Mouse (Mus musculus): ENCODE measurements around the gene Phb.

Phb gene
- long read RNA-seq, experiment 1, transcript Phb-204 (7 exons, 1,799 nt) = major isoform, 467 of 498 reads
- long read RNA-seq, experiment 1, partial matches to known transcripts = 10 of 498 reads
- long read RNA-seq, experiment 1, other reads (novel, unspliced or antisense) = 21 of 498 reads
- long read RNA-seq, experiment 2, transcript Phb-204 (7 exons, 1,799 nt) = major isoform, 608 of 656 reads
- long read RNA-seq, experiment 2, partial matches to known transcripts = 28 of 656 reads
- long read RNA-seq, experiment 2, other reads (novel, unspliced or antisense) = 19 of 656 reads

DNA sequence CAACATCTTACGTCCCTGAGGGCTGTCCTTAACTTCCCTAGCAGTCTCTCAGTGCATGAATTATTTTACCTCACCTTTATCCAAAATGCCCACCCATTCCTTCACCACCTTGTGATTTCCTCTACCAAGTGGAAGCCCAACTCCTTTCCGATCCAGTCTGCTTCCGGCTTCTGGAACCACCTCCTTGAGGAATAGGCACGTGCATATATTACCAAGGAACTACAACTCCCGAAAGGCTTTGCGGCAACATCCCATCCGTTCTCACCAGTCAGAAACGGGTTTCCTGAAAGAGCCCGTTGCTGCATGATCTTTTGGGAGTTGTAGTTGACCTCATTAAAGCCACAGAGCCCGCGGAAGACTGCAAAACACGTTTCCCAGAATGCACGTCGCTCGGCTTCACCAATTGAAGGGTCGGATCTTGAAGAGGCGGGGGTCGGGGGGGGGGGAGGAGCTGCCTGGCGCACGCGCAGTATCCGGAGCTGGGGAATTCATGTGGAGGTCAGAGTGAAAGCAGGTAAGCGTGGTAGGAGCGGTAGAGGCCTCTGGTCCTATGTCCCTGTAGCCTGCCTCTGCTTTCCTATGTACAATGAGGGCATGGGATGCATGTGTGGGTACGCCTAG lies at the start of gene Phb:
Gene Phb (plus strand): TSS at position 429 of the 621 bp plus-strand sequence.
- intact Hi-C loops (cut with DNase I) = no loop called here

DNA sequence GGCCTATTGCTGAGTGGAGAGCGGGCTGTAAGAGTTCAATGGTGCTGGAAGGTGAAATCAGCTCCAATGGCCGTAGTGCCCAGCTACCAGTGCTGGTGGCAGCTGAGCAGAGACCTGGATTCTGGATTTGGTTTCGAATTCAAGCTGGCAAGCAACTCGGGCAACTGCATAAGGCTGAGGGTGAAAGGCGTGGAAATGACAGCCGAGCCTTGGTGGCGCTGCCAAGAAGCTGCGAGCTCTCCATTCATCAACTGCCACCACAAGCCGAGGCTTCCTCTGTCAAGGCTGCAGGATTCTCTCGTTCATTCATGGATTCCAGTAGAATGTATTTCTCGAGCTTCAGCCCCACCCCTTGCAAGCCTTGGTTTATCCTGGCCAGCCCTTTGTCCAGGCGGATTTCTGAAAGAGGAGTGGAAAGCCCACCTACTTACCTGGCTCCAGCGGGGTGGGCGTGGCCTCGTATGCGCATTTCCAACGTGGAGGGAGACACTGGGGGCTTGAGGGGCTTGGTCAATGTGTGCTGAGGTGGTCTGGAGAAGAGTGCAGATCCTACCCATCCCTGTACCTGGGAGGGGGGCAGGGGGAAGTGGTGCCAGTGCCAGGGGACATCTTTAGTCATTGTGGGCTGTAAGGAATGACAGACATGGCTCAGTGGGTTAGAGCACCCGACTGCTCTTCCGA lies 48.8 kb upstream of the Phb start:
- intact Hi-C loops (cut with DNase I) = no loop called here

DNA sequence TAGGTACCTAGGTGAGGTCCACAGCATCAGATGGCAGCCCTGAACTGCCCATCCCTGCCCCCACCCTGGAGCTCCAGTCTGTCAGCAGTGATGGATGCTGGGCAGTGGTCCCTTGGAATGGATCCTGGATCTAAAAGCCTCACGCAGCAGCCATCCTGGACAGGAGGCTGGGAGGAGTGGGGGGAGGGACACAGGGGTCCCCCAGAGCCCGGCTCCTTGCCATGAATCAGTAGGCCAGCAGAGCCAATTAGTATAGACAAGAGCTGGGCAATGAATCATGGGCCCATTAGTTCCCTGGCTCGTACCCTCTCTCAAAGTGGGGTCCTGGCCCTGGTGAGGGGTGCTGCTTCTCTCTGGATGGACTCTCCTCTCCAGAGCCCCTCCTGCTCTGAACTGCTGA lies 47.7 kb upstream of the Phb start:
- intact Hi-C loops (cut with DNase I) = no loop called here

DNA sequence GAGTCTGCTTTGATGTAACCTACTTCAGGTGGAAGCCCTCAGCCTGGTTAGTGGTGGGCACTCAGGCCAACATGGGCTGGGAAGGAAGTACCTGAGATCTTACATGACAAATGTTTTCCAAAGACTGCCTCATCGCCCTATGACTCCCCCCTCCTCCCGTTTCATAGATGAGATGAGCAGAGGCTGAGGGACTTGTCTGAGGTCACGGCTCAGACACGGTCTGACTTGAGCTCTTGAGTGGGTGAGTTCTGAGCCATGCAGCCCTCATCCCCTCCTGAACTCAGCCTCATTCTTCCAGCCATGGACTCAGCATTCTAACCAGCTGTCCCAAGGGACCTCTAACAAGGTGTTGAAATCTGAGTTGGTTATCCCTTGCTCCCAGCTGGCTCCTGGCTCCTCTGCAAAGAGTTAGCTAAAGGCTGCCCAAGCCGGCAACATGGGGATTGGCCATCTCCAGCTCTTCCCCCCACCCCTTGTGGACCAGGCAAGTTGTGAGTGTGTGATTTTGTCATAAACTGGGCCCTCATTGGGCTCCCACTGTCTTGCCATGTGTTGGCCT lies 46.8 kb upstream of the Phb start:
- intact Hi-C loops (cut with DNase I) = no loop called here

DNA sequence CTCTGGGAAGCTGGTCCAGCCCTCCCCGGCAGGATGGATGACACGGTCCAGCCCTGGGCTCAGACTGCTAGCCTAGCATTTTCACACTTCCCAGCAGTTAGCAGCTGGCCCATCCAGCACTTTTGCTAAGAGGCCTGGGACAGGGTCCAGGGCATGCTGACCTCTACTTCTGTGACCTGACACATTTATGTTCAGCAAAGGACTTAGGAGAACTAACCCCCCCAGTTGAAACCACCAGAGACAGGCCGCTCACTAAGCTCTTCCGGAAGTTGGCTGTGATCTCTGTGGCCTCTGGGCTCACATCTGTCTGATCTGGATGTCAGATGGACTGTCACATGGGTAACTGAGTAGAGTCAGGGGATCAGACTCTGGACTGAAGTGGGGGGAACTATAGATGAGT lies 45.7 kb upstream of the Phb start:
- intact Hi-C loops (cut with DNase I) = no loop called here

DNA sequence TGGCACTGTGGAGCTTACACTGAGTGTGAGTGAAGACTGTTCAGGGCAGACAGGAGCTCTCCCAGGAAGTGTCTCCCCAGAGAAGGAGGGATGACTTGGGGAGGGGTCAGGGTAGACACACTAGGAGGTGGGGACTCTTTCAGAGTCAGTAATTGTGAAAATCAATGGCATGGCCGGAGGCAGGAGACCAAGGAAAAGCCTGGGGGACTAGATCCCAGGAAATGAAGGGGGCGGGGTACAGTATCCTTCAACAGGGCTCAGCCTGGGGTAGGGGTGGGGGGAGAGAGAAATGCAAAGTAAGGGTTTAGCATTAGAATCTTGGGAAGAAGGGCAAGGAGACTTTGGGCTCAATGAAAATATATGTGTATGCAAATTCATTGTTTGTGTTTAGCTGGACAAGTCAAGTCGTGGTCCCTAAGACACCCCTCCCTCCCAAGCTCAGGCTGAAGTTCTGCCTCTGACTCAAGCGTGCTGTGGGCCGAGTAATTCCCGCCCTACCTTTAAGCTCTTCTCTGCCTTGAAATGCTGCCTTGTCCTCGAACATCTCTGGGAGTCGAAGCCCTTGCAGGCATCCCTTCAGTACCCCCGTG lies 45.1 kb upstream of the Phb start:
- intact Hi-C loops (cut with DNase I) = no loop called here

DNA sequence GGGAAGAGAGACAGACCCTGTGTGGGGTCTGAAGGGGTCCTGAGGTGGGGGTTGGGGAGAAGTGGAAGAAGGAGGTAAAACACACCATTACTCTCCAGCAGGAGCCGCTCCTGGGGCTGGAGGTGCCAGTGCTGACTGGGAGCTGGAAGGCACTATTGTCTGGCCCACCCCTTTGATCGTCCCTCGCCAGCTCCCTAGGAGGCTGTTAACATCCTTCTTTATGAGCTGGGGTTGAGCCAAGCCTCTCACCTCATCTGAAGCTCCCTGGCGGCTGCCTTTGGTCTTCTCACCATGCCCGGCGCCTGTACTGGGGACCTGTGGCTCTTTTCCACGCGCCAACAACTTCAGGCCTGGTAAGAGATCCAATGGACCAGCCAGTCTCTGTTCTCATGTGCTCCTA lies 44.3 kb upstream of the Phb start:
- intact Hi-C loops (cut with DNase I) = no loop called here

DNA sequence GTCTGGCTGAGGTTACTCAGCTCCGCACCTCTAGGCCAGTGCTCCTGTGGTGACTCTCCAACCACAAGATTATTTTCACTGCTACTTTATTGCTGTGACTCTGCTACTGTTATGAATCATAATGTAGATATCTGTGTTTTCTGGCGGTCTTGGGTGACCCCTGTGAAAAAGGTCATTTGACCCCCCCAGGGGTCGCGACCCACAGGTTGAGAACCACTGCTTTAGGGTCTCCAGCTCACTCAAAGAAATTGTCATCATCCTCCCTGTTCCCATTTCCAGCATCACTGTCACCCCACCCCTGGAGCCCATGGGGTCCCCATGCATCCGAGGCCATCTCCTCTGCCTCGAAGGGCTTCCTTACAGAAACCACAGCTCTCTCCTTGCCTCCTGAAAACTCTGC lies 36.2 kb upstream of the Phb start:
- intact Hi-C loops (cut with DNase I) = no loop called here

DNA sequence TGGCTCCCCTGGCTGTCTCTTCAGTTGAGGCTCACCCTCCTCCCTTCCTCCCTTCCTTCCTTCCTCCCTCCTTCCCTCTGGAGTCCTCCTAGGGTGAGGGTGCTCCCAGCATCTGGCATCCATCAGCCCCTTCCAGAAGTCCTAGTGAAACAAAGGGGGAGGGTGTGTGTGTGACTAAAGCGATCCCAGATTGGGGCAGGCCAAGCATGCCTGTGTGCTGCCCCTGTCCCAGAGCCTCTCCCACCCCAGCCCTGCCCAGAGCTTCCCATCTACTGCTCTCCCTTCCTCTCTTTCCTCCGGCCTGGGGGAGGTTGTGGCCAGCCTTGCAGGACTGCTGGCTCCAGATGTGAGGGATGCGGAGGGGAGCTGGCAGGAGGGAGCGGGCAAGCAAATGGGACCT lies 35.5 kb upstream of the Phb start:
- intact Hi-C loops (cut with DNase I) = no loop called here

DNA sequence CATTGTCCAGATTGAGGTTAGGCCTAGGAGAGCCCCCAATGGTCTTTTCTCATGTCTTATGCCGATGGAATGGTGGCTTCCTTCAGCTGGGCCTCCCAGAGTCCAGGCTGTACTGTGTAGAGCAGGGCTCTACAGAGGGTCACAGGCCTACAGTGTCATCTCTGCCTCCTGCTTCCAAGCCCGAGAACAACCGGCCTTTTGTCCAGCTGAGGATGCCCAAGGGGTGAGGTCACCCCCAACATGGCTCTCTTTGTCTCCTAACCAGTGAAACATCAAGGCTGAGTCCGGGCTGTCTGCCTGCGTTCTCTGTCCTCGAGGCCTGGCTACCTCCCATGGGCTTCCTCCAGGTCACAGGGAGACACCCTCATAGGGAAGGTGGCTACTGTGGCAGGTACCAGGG lies 34.3 kb upstream of the Phb start:
- intact Hi-C loops (cut with DNase I) = no loop called here

DNA sequence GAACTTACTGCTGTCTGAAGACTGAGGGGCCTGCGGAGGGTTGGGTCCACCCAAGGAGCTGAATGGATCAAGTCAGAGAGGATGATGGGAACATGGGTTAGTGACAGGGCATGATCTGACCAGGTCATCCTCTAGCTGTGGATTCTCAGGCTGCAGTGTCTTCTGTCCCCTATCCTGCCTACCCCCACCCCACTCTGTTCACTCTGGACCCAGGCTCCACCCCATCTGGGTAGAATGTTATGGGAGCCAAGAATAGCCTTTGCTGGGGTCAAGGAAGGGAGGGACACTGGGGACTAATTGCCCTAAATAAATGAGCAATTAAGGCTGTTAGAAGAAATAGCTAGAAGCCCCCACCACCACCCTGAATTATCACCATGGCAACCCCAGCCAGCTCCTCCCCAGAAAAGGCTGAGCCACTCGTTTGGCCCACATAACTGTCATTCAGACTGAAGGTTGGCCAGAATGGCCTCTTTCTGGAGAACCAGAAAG lies 33.2 kb upstream of the Phb start:
- intact Hi-C loops (cut with DNase I) = no loop called here

DNA sequence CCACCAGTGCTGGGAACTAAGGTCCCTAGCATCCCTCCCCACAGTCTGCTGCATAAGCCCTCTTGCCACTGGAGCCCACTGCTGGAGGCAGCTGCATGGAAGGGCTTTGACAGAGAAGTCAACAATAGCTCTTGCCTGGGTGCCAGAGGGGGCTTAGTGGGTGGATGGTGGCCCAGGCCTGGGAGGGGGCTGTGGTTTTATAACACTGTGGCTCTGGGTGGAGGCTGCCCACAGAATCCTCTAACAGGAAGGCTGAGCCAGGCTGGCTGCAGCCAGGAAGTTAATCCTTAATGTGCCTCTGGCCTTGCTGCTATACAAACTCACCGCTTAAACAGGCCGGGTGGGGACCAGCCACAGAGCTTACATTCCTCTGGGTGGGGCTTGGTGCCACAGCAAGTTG lies 31.7 kb upstream of the Phb start:
- intact Hi-C loops (cut with DNase I) = no loop called here

DNA sequence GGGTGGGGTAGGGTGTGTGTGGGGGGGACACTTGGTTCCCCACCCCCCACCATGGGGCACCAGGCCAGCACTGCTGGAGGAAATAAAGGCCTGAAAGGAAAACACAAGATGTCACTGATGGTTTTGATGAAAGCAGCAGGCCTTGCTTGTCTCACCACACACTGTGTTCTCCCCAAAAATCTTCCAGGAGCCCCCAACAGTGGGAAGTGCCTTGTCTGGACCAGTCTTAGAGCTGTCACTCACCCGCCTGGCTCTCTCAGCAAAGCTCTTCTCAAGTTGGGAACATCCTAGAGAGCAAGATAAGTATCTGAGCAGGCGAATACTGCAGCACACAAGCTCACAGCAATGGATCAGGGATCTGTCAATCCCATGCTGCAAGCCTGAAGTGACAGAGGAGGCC lies 26.0 kb upstream of the Phb start:
- intact Hi-C loops (cut with DNase I) = no loop called here

DNA sequence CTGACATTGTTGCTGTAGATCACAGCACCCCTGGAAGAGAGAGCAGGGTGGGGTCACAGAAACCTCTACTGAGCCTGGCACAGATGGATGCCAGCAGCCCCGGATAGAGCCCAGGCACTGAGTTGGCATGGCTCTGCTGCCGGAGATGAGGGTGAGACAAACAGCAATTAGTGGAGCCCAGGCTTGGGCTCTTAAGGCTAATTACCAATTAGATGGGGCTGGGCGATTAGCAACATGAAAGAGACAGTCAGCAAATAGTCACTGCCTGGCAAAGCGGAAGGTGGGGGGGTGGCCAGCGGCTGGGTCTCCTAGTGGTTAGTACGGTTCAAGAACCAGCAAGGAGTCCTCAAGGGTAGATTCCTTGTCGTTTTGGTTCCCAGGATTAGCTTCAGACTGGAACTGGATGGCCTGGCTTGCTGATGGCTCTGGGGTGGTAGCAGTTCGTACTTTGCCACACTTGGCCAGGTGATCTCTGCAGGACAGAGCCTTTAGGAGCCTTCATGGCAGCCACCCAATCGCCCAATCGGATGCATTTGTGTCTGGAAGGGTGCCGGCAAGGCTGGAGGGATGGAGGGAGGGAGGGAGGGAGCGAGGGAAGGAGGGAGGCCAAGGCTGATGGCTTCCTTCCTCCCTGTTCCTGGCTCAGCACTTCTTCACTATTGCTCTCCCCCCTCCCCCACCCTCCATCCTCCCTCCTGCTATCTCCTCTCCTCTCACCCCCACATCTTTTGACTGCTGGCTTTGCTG lies 24.1 kb upstream of the Phb start:
- intact Hi-C loops (cut with DNase I) = no loop called here

DNA sequence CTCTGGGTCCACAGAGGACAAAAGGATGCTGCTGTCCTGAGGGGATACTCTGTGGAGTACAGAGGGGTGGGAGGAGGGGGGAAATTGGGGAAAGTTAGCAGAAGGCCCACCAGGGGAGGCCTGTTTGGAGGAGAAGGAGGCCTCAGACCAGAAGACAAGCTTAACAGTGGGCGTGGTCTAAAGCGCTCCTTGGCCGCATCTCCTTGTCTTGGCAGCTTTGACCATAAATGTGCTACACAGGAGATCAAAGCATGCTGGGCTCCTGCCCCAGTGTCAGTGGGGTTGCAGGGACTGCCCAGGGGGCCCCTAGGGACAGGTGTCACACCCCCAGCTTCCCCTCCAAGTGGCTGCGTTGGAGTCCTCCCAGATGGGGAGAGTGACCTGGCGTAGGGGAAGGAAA lies 22.9 kb upstream of the Phb start:
- intact Hi-C loops (cut with DNase I) = no loop called here

DNA sequence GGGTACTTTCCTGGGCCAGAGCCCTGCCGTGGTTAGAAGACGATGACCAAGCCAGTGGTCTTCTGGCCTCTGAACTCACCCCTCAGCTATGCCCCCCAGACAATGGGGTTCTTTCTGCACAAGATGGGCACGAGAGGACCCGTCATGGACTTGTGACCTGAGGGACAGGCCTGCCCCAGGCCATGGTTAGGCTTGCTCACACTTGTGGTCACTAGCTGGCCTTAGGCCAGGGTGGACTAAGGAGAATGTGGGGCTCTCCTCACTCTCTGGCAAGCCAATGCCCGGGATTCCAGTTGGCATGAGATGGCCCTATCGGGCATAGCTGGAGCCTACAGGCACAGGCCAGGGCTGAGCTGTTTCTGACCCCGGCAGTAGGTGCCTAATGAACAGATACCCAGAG lies 22.4 kb upstream of the Phb start:
- intact Hi-C loops (cut with DNase I) = no loop called here

DNA sequence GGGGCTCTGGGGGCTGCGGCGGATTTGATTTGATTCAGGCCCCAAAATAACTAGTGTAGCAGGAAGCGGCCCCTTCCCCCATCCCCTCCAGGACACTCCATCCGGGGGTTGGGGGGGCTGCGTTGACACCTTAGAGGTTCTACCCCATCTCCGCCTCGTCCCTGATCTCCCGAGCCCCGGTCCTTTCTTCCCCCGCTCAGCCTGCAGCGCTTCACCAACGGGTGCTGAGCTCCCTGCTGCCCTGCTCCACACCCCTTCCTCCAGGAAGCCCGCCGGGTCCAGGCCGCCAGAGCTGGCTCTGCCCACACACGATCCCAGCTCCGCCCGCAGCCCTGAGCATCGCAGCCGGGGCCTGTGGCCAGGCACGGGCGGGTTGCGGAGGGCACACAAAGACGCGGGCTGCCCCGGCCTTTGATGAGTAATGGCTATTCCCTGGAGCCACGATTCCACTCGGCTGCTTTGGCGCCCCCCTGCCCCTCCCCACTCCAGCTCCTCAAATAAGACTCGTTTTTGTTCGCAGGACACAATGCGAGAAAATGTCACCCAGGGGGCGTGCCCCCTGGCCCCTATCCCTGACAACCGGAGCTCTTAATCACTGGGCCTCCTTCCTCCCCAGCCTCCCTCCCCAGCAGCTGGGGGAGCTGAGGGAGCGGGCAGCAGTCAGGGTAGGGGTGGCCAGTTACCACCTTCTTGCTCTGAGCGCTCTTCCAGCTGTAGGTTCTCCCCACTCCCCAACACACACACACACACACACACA lies 21.2 kb upstream of the Phb start:
- intact Hi-C loops (cut with DNase I) = loop anchor here (5.0 kb wide), 1 partner anchor 68 kb away; no protein-coding TSS in a partner anchor

DNA sequence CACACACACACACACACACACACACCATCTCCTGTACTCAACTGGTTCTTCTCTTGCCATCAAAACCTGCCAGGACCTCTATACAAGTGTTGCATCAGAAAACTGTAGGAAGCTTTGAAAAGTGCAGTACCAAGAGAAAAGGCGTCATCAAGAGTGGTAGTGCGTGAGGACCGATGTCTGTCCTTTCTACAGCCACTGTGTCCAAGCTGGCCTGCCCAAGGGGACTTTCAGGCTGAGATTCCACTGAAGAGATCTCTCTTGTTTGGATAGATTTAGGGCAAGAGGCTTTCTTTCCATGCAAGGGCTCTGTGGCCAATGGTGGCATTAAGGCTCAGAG lies 20.6 kb upstream of the Phb start:
- intact Hi-C loops (cut with DNase I) = loop anchor here (5.0 kb wide), 1 partner anchor 69 kb away; no protein-coding TSS in a partner anchor

DNA sequence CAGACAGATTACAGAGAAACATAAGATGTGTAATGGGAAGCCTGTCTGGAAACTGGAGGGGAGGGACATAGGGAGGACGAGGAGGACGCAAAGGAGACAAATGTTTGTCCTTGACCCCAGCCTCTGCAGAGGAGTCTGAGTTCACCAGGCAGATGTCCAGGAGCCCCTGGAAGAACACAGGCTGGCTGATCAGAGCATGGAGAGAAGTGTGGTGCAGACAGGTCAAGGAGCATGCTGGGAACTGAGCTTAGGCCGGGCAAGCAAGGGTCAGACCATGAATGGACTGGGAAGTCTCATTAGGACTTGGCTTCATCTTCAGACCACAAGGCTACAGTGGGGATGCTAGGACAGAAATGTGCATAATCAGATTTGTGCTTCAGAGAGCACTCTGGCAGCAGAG lies 19.0 kb upstream of the Phb start:
- intact Hi-C loops (cut with DNase I) = loop anchor here (1.0 to 5.0 kb wide), 2 partner anchors 70 to 114 kb away; no protein-coding TSS in a partner anchor

DNA sequence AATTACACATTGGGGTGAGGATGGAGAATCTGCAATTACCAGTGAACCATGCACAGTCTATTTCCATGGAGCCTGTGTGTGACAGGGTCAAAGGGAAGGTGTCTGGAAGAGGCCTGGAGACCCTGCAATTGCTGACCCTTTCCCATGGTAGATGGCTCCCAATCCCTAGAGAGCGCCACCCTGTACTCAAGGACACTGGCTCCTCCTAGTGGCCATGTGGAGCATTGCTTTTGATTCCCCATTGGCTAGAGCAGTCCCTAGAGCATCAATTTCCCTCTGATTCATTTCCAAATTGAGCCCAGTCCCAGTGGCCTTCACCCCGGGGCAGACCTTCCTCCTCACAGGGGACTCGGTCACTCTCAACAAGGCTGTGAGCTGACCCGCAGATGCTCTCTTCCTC lies 17.9 kb upstream of the Phb start:
- intact Hi-C loops (cut with DNase I) = loop anchor here (1.0 to 5.0 kb wide), 2 partner anchors 72 to 116 kb away; no protein-coding TSS in a partner anchor

Measured in adrenal gland (tissue).